Mouse (Mus musculus) neural tube, embryonic 15.5 days (tissue): ENCODE results near the gene Olfr323. TPM values are rescaled to one million over a fixed set of nuclear protein-coding genes. Genes with fewer than 3 reads are reported as not detected.

Source experiments
- ATAC-seq: fragments of 200-750 bp; cut with Nextera tagmentation; 2 replicates; pipeline ENCODE4 v1.8.0; 2017; ENCODE audit warnings: mild to moderate bottlenecking, moderate TSS enrichment, moderate library complexity; ENCODE audit not compliant: low FRiP score
- H3K27ac ChIP-seq: fragments of 300-500 bp; sonication (generic); replicated peaks from 2 replicates; pipeline ENCODE4 v1.5.1; 2015; ENCODE audit warnings: mild to moderate bottlenecking, inconsistent platforms
- H3K27me3 ChIP-seq: fragments of 300-500 bp; sonication (generic); replicated peaks from 2 replicates; pipeline ENCODE4 v1.6.1; 2015; ENCODE audit warnings: inconsistent platforms
- H3K36me3 ChIP-seq: fragments of 300-500 bp; sonication (generic); 2 replicates; pipeline ENCODE4 v1.6.1; 2015; ENCODE audit warnings: inconsistent platforms
- H3K4me1 ChIP-seq: fragments of 300-500 bp; sonication (generic); 2 replicates; pipeline ENCODE4 v1.6.1; 2015; ENCODE audit warnings: inconsistent platforms
- H3K4me2 ChIP-seq: fragments of 300-500 bp; sonication (generic); 2 replicates; pipeline ENCODE4 v1.6.1; 2015; ENCODE audit warnings: inconsistent platforms, mild to moderate bottlenecking, moderate library complexity
- H3K4me3 ChIP-seq: fragments of 300-500 bp; sonication (generic); replicated peaks from 2 replicates; pipeline ENCODE4 v1.5.1; 2015; ENCODE audit warnings: mild to moderate bottlenecking, inconsistent platforms
- H3K9ac ChIP-seq: fragments of 300-500 bp; sonication (generic); replicated peaks from 2 replicates; pipeline ENCODE4 v1.6.1; 2015; ENCODE audit warnings: mild to moderate bottlenecking, inconsistent platforms
- H3K9me3 ChIP-seq: fragments of 300-500 bp; sonication (generic); replicated peaks from 2 replicates; pipeline ENCODE4 v1.6.1; 2016; ENCODE audit warnings: inconsistent platforms
- WGBS: fragments of 180-500 bp; shearing (Covaris S2); methylation state at CpG from one replicate; pipeline ENCODE4 v1.1.7; 2015; ENCODE audit warnings: mixed read lengths; 5-methylcytosine and 5-hydroxymethylcytosine counted together
- polyA plus RNA-seq: library from polyadenylated mRNA; unstranded; fragments of >200 nt; fragmentation: Nextera tagmentation; extraction: Ambion mirVana; gene quantifications from 2 replicates; pipeline ENCODE4 v1.2.1, GENCODE M21; 2015

Olfr323 gene
- polyA plus RNA-seq, 1 experiment from 2014 or later: not detected

DNA sequence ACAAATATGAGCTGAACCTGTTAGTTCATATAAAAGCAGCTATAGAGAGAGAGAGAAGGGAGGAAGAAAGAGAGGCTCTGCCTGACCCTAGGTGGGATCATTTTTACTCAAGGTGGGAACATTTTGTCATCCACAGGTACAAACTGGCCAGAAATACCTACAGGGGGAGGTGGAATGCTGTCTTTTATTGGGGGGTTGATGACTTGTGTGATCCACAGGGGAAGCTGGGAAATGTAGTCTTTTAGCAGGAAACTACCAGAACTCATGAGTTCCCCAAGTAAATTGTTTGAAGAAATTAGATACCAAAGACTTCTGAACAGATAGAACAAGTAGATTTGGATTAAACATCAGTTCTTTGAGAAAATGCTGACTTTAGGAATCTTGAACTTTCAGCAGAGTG lies 28.2 kb downstream of the Olfr323 start:
- no peak for ATAC-seq
- Histone ChIP-seq H3K4me2 (no peak overlapping the region), H3K9ac (no peak overlapping the region), H3K9me3 (no peaks in the 10 kb centered on the region), H3K4me3 (no peak overlapping the region), H3K36me3 (no peaks in the 10 kb centered on the region), H3K4me1 (no peaks in the 10 kb centered on the region), H3K27ac (no peak overlapping the region), H3K27me3 (no peaks in the 10 kb centered on the region)

DNA sequence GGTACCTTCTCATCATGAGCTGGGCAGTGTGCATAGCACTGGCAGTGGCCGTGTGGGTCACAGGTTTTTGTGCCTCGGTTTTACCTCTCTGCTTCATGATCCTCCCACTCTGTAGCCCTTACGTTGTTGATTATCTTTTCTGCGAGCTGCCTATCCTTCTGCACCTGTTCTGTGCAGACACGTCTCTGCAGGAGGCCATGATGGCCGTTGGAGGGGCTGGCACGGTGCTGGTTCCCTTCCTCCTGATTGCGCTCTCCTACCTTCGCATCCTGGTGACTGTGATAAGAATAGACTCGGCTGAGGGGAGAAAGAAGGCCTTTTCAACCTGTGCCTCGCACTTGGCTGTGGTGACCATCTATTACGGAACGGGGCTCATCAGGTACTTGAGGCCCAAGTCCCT lies 32.5 kb downstream of the Olfr323 start:
- 87% methylated on average over 13 of the region's 13 CpGs for WGBS
- no peak overlapping the region for H3K27ac ChIP-seq
- no peaks in the 10 kb centered on the region for H3K4me1 ChIP-seq
- H3K4me2 ChIP-seq: no peak overlapping the region
- no peaks in the 10 kb centered on the region for H3K9me3 ChIP-seq
- no peak overlapping the region for H3K9ac ChIP-seq
- H3K27me3 ChIP-seq: no peaks in the 10 kb centered on the region
- ATAC-seq: no peak
- no peak overlapping the region for H3K4me3 ChIP-seq
- no peaks in the 10 kb centered on the region for H3K36me3 ChIP-seq

DNA sequence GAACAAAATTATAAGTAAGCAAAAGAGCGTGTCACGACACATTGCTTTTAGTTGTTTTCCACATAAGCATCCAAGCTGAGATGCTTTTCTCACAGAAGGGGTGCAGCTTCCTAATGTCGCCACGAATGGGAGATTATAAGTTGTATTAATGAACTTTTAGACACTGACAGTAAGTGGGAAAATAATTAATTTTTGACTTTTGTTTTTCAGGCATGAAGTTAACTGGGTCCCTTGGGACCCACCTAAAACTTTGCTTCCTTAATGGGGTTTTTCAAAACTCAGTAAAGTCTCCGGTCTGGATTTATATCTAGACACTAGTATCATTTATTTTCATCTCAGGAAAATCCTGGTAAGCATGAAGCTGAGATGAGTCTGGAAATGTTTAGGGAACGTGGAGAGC lies 35.5 kb downstream of the Olfr323 start, which contains the start of gene Olfr324:
Olfr324 (plus strand) TSS at position 301 of the 400 bp plus-strand sequence.
- Histone ChIP-seq H3K9me3 (no peaks in the 10 kb centered on the region), H3K4me3 (no peak within 1 kb of the TSS), H3K36me3 (no peaks in the 10 kb centered on the region), H3K4me2 (no peak within 1 kb of the TSS), H3K27ac (no peak within 1 kb of the TSS), H3K9ac (no peak within 1 kb of the TSS), H3K4me1 (no peaks in the 10 kb centered on the region), H3K27me3 (no peaks in the 10 kb centered on the region)
- WGBS: 85% methylated on average over 6 of the region's 6 CpGs
- no peak for ATAC-seq

GRCm38 (mm10) chr11:58588620-58589250 lies 41.6 kb downstream of the Olfr323 start:
- H3K4me3 ChIP-seq: no peak overlapping the region
- no peak overlapping the region for H3K27ac ChIP-seq
- H3K36me3 ChIP-seq: no peaks in the 10 kb centered on the region
- H3K4me2 ChIP-seq: no peak overlapping the region
- H3K9ac ChIP-seq: no peak overlapping the region
- 0 out of 2 replicates have a peak, but pooled peaks cover 3% of the 10 kb centered on the region for H3K4me1 ChIP-seq
- H3K27me3 ChIP-seq: no peaks in the 10 kb centered on the region
- no peak for ATAC-seq
- 28% methylated on average over 3 of the region's 3 CpGs for WGBS
- no peaks in the 10 kb centered on the region for H3K9me3 ChIP-seq

DNA sequence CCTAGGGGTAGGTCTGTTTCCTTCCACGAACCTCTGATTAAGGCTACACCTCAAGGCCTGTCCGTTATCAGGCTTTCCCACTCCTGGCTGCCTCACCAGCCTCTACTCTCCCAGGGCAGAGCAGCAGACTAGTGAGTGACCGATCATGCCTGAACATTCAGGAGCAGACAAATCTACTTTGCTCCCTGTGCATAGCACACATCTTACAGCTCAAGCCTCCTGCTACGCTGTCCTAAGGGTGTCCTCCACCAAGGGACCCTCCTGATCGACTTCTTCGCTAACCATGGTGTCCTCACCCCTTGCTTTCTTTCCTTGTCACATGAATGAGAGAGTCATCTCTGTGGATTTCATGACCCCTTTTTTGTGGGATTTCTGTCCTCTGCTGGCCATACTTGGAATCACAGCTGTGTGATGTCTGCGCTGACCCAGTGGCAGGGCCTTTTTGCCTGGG lies 42.4 kb downstream of the Olfr323 start:
- no peak overlapping the region for H3K27ac ChIP-seq
- H3K4me1 ChIP-seq: 0 out of 2 replicates have a peak, but pooled peaks cover 3% of the 10 kb centered on the region
- H3K36me3 ChIP-seq: no peaks in the 10 kb centered on the region
- no peak overlapping the region for H3K4me2 ChIP-seq
- H3K4me3 ChIP-seq: no peak overlapping the region
- H3K27me3 ChIP-seq: no peaks in the 10 kb centered on the region
- 68% methylated on average over 7 of the region's 7 CpGs for WGBS
- no peak overlapping the region for H3K9ac ChIP-seq
- ATAC-seq: no peak
- H3K9me3 ChIP-seq: no peaks in the 10 kb centered on the region

DNA sequence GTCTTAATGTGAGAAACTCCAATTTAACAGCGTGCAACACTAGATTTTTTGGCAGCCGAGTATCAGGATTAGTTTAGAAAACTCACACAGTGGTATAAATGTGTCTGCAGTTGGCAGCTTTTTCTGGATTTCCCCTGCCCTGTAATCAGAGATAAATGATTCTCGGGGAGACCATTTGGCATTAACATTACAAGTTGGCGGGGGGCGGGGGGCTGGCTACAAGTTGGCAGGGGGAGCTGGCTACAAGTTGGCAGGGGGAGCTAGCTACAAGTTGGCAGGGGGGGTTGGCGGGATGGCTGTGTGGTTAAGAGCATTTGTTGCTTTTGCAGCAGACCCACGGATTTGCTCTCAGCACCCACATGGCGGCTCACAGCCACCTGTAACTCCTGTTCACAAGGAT lies 51.7 kb downstream of the Olfr323 start:
- Histone ChIP-seq H3K4me2 (no peak overlapping the region), H3K36me3 (no peaks in the 10 kb centered on the region), H3K4me3 (no peak overlapping the region), H3K9me3 (no peaks in the 10 kb centered on the region), H3K27me3 (no peaks in the 10 kb centered on the region), H3K27ac (no peak overlapping the region), H3K9ac (no peak overlapping the region), H3K4me1 (no peaks in the 10 kb centered on the region)
- ATAC-seq: peak; percentile 24; the same call in 1 of the 2 replicates
- WGBS: 76% methylated on average over 8 of the region's 8 CpGs

DNA sequence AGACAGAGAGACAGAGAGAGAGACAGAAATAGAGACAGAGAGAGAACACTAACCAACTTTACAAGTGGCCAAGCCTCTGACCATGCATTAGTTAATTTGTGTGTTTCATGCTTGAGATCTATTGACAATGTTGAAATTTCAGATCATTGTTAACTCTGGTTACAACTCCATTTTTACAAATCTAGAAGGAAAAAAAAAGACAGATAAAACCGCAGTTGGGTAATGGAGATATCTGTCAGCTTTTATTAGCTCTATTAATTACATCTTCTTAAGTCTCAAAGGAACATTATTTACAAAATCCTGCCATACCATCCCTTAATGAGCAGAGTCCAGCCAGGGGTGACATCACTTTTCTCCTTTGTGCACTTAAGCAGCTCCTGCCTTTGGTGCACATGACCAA lies 52.9 kb downstream of the Olfr323 start, which contains the start of gene Olfr325:
Olfr325 (plus strand) TSS at position 301 of the 400 bp plus-strand sequence.
- no peaks in the 10 kb centered on the region for H3K4me1 ChIP-seq

More for the DNA sequence above, 52.9 kb downstream of the Olfr323 start, which contains the start of gene Olfr325:
- ATAC-seq: no peak
- no peaks in the 10 kb centered on the region for H3K9me3 ChIP-seq
- H3K27me3 ChIP-seq: no peaks in the 10 kb centered on the region
- H3K27ac ChIP-seq: no peak within 1 kb of the TSS
- WGBS: 80% methylated on average over 1 of the region's 1 CpGs
- no peaks in the 10 kb centered on the region for H3K36me3 ChIP-seq
- no peak within 1 kb of the TSS for H3K4me3 ChIP-seq
- no peak within 1 kb of the TSS for H3K4me2 ChIP-seq
- H3K9ac ChIP-seq: no peak within 1 kb of the TSS

Other genes with a start within 250 kb of the Olfr323 start
- gene 1810065E05Rik, start 209.4 kb downstream of the Olfr323 start, polyA plus RNA-seq: not detected in 2 replicates
- not detected in 2 replicates for gene Gm12253, start 197.9 kb downstream of the Olfr323 start, polyA plus RNA-seq
- not detected in 2 replicates for gene Lypd9, start 177.6 kb downstream of the Olfr323 start, polyA plus RNA-seq
- not detected in 2 replicates for gene Olfr30, start 168.2 kb downstream of the Olfr323 start, polyA plus RNA-seq
- not detected in 2 replicates for gene Olfr332, start 137.9 kb downstream of the Olfr323 start, polyA plus RNA-seq
- not detected in 2 replicates for gene Olfr331, start 127.9 kb downstream of the Olfr323 start, polyA plus RNA-seq
- gene Olfr330, start 95.7 kb downstream of the Olfr323 start, polyA plus RNA-seq: 0.15 and 0.20 TPM in 2 replicates
- gene Olfr329-ps, start 84.1 kb downstream of the Olfr323 start, polyA plus RNA-seq: 0.09 TPM in 1 of 2 replicates, not detected in the other
- gene Olfr328, start 74.9 kb downstream of the Olfr323 start, polyA plus RNA-seq: 0.06 and 0.10 TPM in 2 replicates
- 0.19 TPM in 1 of 2 replicates, not detected in the other for gene Olfr224, start 59.9 kb downstream of the Olfr323 start, polyA plus RNA-seq
- not detected in 2 replicates for gene Olfr325, start 52.8 kb downstream of the Olfr323 start, polyA plus RNA-seq
- gene Olfr324, start 35.4 kb downstream of the Olfr323 start, polyA plus RNA-seq: 0.05 and 0.12 TPM in 2 replicates
- gene 2210407C18Rik, start 14.4 kb downstream of the Olfr323 start, polyA plus RNA-seq: not detected in 2 replicates
- 0.19 and 0.29 TPM in 2 replicates for gene Trim58, start 10.0 kb upstream of the Olfr323 start, polyA plus RNA-seq
- not detected in 2 replicates for gene Olfr322, start 28.3 kb upstream of the Olfr323 start, polyA plus RNA-seq
- gene Olfr320, start 50.6 kb upstream of the Olfr323 start, polyA plus RNA-seq: not detected in 2 replicates
- not detected in 2 replicates for gene Olfr319, start 68.7 kb upstream of the Olfr323 start, polyA plus RNA-seq
- gene Olfr318, start 93.5 kb upstream of the Olfr323 start, polyA plus RNA-seq: not detected in 2 replicates
- gene Olfr317, start 108.7 kb upstream of the Olfr323 start, polyA plus RNA-seq: 0.17 and 0.26 TPM in 2 replicates
- not detected in 2 replicates for gene Olfr316, start 122.2 kb upstream of the Olfr323 start, polyA plus RNA-seq
- gene Olfr315, start 142.7 kb upstream of the Olfr323 start, polyA plus RNA-seq: not detected in 2 replicates
- gene Olfr314, start 152.5 kb upstream of the Olfr323 start, polyA plus RNA-seq: 0.06 TPM in 1 of 2 replicates, not detected in the other
- 10.1 and 15.2 TPM in 2 replicates for gene Fam183b, start 171.5 kb upstream of the Olfr323 start, polyA plus RNA-seq
- gene Olfr313, start 184.5 kb upstream of the Olfr323 start, polyA plus RNA-seq: not detected in 2 replicates
- gene Olfr312, start 198.7 kb upstream of the Olfr323 start, polyA plus RNA-seq: not detected in 2 replicates
- not detected in 2 replicates for gene Olfr311, start 208.8 kb upstream of the Olfr323 start, polyA plus RNA-seq
- gene Gm12258, start 216.7 kb upstream of the Olfr323 start, polyA plus RNA-seq: 20.8 and 22.4 TPM in 2 replicates
- gene 2810021J22Rik, start 236.7 kb upstream of the Olfr323 start, polyA plus RNA-seq: 10.3 and 11.7 TPM in 2 replicates